Mouse (Mus musculus) left cerebral cortex, adult 9 months (tissue): ENCODE results near the gene Gm44790.
"Not testable (repeated sequence)": the region's sequence is repeated elsewhere in the genome, so short reads cannot be mapped to it uniquely, and the experiment has no call there.

Source experiments
- DNase-seq, 2 experiments: peaks; one replicate each; pipeline ENCODE4 v3.0.0; 2022; ENCODE audit warnings: low spot score in 2 of 2

Gm44790 gene

GRCm38 (mm10) chr6:86474646-86475181, 48.3 kb downstream of the Gm44790 start:
- DNase-seq, result no peak

- no peak for DNase-seq
Measured at GRCm38 (mm10) chr6:86475462-86476167, 49.2 kb downstream of the Gm44790 start.

GRCm38 (mm10) chr6:86476931-86477330, 50.5 kb downstream of the Gm44790 start:
- no peak for DNase-seq

- DNase-seq, result no peak
Measured at GRCm38 (mm10) chr6:86479311-86479710, 52.9 kb downstream of the Gm44790 start.

- no peak for DNase-seq
Measured at GRCm38 (mm10) chr6:86479816-86480188, 53.3 kb downstream of the Gm44790 start.

GRCm38 (mm10) chr6:86480189-86480831, 53.9 kb downstream of the Gm44790 start:
- no peak for DNase-seq

- no peak for DNase-seq
Measured at GRCm38 (mm10) chr6:86481871-86482270, 55.4 kb downstream of the Gm44790 start.

GRCm38 (mm10) chr6:86485943-86486640, 59.6 kb downstream of the Gm44790 start:
- DNase-seq, result no peak

- DNase-seq, result peak; percentile 30 to 64
Measured at GRCm38 (mm10) chr6:86487358-86488148, 61.1 kb downstream of the Gm44790 start.

GRCm38 (mm10) chr6:86488149-86488485, 61.7 kb downstream of the Gm44790 start:
- no peak for DNase-seq

- DNase-seq, result no peak
Measured at GRCm38 (mm10) chr6:86489945-86490344, 63.5 kb downstream of the Gm44790 start.

- not testable (repeated sequence) for DNase-seq
Measured at GRCm38 (mm10) chr6:86490413-86490812, 64.0 kb downstream of the Gm44790 start.

- no peak for DNase-seq
Measured at GRCm38 (mm10) chr6:86493469-86494263, 67.2 kb downstream of the Gm44790 start.

GRCm38 (mm10) chr6:86494767-86495166, 68.3 kb downstream of the Gm44790 start:
- DNase-seq, result no peak
